Mouse (Mus musculus) fibroblast of lung, adult 2 months (primary cell): Measurements from ENCODE around the gene Wnt3.
"Not testable (repeated sequence)": the region's sequence is repeated elsewhere in the genome, so short reads cannot be mapped to it uniquely, and the experiment has no call there.

Experiments used
- DNase-seq: peaks from one replicate; pipeline ENCODE4 v3.0.0-alpha.2; 2011; ENCODE audit warnings: low read depth

Gene Wnt3

DNA sequence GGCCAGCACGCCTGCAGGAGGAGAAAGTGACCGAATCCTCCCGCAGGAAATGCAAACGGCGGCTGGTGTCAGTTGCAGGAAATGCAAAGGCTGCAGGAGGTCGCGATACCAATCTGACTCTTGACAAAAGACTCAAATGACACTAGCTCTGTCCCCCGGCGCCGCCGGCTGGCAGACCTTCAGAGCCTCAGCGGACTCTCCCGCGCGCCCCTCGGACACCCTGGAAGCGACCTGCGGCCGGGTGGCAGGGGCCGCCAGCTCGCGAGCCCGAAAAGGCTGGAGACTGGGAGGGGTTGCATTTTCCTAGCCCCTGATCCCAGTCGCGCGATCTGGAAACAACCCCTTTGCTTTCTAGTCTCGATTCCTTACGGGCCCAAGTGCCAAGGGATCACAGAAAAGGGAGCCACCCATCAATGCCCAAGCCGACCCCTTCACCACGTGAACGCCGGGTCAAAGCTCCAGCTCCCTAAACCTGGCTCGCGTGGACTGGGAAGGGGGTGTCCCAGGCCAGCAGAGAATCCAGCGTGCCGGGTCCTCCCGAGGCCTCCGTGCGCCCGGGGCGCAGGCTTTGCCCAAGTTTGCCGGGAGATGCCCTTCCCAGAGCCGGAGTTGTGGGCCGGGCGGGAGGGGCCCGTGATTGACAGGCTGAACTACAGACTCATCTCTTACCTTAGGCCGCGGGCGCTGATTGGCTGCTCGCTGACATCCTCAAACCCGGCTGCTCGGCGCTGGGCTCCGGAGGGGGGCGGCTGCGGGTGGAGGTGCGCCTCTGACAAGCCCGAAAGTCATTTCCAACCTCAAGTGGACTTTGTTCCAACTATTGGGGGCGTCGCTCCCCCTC is at the start of gene Wnt3:
Gene Wnt3, plus strand, starts transcription at position 764 of the 841 bp plus-strand sequence.
- no peak for DNase-seq

DNA sequence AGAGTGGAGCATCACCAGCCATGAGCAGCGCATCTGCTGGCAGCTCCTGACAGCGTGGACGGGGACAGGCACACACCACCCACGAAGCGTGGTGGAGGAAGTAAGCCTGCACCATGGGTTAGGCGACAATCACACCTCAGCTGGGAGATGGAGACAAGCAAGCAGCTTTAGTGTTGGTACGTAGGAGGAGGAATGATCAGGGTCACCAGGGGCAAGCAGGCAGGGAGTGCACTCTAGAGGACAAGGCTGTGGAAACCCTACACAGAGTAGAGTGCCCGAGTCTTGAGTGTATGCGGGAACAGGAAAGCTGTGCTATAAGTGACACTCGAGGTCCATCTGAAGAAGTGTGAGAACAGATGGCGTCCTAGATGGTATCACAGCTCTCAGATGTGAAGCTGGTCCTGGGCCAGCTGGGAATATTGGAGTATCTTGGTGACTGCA is 49.6 kb upstream of the Wnt3 start:
- no peak for DNase-seq

DNA sequence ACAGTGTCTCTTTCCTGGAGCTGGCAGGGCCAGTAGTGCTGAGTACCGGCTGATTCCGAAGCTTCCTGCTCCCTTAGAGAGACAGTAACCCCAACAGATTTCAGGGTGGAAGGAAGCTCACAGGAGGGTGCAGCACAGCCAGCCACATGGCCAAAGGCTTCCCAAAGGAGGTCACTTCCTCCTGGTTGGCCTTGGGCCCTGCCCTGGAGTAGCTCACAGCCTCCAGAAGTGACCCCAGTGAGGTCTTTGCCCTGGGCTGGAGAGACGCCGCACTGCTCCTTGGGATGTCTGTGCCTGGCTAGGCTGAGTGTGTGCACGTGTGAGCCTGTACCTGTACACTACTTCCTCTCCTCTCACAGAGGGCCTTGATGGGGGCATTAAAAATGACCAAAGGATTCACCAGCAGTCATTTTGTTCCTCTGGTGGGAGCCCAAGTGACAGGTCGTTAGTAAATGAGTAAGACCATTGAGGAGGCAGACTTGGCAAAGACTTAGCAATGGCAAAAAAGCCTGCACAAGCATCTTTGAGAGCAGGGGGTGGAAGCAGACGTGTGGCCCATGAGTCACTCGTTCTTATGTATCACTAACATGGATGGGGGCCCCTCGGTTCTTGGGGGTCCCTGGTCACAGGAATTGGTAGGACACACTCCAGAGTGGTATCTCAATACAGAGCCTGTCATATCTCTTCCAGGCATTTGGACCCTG is 44.5 kb upstream of the Wnt3 start:
- DNase-seq: no peak

DNA sequence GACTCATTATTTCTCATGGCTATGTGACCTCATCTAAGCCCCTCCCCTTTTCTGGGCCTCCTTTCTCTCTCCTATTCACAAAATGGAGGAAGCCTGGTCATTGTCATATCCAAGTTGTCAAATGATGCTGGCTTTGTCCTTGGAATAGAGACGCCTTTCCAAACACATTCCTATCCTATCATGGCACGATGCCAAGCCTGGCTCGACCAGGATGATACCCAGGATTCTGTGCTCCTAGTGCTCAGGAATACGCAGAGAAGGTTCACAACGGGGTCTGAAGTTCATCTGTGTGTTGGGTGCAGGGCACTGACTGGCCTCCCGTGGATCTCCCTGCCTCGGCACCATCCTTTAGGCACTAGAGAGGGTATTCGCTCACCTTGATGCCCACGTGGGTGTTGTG is 42.4 kb upstream of the Wnt3 start:
- no peak for DNase-seq

GRCm38 (mm10) chr11:103732306-103732705 is 41.6 kb upstream of the Wnt3 start:
- no peak for DNase-seq

DNA sequence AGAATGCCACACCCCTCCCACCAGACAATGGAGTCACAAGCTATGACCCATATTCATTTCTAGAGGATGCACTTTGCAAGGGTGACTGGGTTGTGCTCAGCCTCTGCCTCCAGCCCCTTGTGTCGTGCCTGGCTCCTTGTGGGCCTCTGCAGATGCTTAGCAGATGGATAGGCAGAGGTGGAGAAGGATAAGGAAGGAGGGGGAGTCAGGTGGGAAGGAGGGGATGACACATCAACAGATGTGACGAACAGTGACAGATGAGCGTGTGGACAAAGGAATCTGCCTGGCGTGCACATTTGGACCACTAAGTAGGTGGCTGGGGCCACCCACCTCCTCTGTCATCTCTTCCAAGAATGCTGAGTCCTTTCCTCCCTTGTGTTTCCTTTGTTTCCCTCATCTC is 40.9 kb upstream of the Wnt3 start:
- no peak for DNase-seq

GRCm38 (mm10) chr11:103733961-103734360 is 40.0 kb upstream of the Wnt3 start:
- no peak for DNase-seq

DNA sequence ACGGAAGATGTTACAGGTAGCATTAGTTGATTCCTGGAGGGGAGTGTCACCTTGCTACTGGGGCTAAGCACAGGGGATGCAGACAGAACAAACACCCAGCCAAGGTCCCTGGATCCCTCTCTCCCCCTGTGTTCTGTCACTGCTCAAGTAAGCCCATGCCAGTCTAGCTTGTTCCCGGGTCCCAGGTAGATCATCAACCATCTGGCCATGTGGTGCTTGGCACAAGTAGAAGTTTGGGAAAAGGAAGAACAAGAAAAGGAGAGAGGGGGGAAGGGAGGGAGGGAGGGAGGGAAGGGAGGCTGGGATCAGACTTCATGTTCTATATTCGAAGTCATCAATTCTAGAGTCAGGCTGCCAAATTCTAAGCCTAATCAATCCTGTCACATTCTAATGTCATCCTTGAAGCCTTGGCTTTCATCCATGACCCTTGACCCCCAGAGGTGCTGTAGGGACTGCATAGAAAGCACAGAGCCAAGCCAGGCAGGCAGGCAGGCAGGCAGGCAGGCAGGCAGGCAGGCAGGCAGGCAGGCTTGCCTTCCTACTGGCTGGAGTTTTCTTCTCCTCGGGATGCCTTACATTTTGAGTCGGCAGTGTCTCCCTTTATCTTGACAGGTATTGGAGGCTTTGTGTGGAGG is 39.4 kb upstream of the Wnt3 start:
- no peak for DNase-seq

- DNase-seq: no peak
Measured at GRCm38 (mm10) chr11:103735046-103735781, 38.7 kb upstream of the Wnt3 start.

DNA sequence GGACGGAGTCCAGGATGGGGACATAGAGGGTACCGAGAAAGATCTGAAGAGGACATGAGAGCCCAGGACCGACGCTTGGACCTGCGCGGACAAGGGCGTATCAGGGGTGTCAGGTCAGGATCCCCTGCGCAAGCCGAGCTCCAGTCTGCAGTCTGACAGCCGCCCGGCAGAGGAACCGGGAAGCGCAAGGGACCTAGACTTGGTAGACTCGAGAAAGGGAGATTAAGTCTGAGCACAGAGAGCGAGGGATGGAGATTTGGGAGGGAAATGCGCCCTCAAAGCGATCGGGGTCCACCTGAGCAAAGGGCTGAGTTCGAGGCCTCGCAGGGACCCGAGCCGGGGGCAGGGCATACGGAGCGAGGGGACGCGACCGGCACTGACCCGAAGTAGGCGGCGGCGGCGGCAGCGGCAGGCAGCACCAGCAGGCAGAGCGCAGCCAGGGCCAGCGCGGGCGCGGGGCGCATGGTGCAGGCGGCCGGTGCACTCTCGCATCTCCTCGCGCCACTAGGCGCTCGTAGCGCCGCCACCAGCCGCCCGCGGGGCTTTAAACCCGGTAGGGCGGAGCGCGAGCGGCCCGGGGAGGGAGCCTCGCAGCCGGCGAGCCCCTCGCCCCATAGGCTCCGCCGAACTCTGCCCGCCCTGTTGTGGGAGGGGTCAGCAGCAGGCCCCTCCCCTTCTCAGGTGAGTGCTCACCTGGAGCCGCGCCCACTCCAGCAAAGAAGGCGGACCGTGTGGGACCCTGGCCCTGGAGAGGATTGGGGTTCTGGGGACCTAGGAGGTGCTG is 24.5 kb upstream of the Wnt3 start, which contains the start of gene Wnt9b:
Gene Wnt9b, minus strand, starts transcription at position 516 of the 784 bp plus-strand sequence.
- DNase-seq: no peak

DNA sequence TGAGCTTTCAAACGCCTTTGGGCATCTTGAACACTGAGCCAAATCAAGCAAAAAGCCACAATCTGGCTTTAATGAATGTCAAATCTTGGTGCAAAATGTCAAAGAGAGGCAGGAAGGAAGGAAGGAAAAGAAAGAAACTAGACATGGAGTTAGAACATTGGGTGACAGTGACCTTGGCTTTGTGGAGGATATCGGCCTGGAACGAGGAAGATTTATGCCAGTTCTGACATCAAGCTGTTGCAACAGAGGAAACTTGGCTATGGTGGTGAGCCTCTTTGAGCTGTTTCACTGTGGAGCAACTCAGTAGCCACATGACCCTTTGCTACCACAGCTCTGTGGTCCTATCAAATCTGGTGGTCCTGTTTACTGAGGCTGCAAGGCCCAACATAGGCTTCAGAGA is 23.3 kb upstream of the Wnt3 start:
- DNase-seq: no peak

- no peak for DNase-seq
Measured at GRCm38 (mm10) chr11:103758054-103758453, 15.9 kb upstream of the Wnt3 start.

DNA sequence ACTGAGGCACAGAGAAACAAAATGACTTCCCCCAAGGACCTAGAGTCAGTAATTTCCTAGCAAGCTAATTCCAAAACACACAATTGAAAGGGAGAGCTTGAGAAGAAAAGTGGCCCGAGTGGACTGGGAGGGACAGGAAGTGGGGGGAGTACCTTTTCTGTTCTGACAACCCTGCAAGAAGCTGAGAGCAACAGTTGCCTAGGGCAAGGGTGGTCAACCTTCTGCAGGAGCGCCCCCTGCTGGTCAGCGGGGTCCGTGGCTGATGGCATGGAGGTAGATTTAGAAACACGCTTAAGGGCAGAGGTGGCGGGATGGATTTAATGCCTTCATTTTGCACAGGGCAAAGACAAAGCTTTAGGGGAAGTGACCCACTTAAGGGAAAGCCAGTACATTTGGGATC is 15.2 kb upstream of the Wnt3 start:
- DNase-seq: no peak

DNA sequence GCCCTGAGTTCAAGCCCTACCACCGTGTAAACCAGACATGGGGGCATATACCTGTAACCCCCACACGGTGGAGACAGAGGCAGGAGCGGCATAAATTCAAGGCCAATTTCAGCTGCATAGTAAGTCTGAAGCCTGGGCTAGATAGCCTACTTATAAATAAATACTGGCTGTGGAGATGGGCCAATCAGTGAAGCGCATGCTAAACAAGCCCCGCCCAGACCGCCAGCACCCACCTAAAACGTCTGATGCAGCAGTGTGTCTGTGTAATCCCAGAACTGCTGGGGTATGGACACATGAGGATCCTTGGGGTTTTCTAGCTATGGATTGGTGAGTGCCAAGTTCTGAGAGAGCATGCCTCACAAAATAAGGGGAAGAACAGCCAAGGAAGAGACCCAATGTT is 13.8 kb upstream of the Wnt3 start:
- DNase-seq: no peak

DNA sequence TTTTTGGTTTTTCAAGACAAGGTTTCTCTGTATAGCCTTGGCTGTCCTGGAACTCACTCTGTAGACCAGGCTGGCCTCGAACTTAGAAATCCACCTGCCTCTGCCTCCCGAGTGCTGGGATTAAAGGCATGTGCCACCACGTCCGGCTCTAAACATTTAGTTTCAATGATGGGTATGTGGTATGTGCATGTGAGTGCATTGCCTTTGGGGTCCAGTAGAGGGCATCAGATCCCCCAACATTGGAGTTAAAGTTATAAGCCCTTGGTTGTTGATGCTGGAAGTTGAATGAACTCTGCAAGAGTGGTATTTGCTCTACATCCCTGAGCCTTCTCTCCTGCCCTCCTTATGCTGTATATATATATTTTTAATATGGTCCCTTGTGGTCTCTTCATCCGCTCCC is 13.1 kb upstream of the Wnt3 start:
- not testable (repeated sequence) for DNase-seq

DNA sequence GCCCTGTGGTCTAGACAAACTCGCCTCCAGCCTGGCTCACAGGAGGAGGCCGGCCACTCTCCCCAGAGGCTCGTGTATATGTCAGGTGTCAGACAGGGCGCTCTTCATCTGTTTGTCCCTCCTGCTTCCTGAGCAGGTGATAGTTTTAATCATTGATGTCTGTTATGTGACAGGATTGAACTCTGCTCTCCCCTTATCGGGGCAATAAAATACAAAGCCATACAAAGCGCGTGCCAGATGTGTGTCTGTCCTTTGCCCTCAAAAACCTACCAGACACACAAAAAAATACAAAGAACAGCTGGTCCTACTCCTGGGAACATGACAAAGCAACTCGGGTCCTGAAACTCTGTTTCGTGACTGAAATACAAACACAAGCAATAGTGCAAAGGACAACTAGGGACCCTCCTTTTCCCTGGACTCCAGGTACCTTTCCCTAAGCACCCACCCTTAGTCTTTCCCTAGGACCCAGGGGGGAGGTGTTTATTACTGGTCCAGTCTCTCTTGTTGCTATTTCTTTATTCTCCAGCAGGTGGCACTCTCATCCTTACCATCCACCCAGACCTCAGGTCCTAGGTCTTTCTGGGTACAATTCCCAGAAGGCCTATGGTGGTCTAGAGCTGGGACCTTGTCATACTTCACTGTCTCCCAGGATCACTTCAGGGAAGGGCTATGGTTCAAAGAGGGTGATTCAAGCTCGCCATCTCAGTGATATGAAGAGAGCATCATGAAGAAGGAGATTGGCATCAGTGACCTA is 10.4 kb upstream of the Wnt3 start:
- DNase-seq: no peak

- no peak for DNase-seq
Measured at GRCm38 (mm10) chr11:103764601-103765000, 9.3 kb upstream of the Wnt3 start.

DNA sequence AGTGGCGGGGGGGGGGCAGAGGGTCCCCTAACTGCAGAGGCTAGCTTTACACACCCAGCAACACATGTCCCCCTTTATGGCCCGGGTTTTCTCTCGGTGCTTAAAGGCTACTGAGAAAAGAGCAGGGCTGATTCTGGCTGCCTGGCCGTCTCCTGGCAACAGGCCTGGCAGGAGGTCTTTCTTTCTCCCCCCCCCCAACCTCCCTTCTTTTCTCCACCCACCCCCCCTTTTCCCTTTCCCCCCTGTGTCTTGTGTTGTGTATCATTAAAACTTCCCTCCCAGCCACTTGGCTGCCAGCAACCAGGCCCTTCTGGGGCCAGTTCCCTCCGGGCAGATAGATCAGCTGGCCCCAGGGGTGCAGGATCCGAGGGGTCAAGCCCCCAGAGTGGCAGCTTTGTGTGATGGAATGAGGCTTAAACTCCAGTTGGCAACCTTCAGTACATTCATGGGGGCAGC is 8.4 kb upstream of the Wnt3 start:
- DNase-seq: no peak

- DNase-seq: no peak
Measured at GRCm38 (mm10) chr11:103771160-103771817, 2.7 kb upstream of the Wnt3 start.
